Mouse (Mus musculus) heart, postnatal 10 days (tissue): ENCODE data around the gene Clrn3. TPM values are rescaled to one million over a fixed set of nuclear protein-coding genes. Genes with fewer than 3 reads are reported as not detected.
A peak's percentile ranks its signal among the peaks of the same experiment; 100 is the strongest.
"Not testable (repeated sequence)": the region's sequence is repeated elsewhere in the genome, so short reads cannot be mapped to it uniquely, and the experiment has no call there.

Experiments used
- DNase-seq, 2 experiments: peaks; one replicate each; pipeline ENCODE4 v3.0.0; 2021
- intact Hi-C: fragments of 180-260 bp; cut with DNase I; formaldehyde crosslinking; loops from one replicate; pipeline ENCODE4 v1.15.1; 2025
- total RNA-seq, 2 experiments: library from RNA; stranded (reverse); gene quantifications; 2 replicates each; pipeline ENCODE4 v1.2.3; 2021

The Clrn3 gene
- total RNA-seq, 2 experiments from 2014 or later, result not detected

DNA sequence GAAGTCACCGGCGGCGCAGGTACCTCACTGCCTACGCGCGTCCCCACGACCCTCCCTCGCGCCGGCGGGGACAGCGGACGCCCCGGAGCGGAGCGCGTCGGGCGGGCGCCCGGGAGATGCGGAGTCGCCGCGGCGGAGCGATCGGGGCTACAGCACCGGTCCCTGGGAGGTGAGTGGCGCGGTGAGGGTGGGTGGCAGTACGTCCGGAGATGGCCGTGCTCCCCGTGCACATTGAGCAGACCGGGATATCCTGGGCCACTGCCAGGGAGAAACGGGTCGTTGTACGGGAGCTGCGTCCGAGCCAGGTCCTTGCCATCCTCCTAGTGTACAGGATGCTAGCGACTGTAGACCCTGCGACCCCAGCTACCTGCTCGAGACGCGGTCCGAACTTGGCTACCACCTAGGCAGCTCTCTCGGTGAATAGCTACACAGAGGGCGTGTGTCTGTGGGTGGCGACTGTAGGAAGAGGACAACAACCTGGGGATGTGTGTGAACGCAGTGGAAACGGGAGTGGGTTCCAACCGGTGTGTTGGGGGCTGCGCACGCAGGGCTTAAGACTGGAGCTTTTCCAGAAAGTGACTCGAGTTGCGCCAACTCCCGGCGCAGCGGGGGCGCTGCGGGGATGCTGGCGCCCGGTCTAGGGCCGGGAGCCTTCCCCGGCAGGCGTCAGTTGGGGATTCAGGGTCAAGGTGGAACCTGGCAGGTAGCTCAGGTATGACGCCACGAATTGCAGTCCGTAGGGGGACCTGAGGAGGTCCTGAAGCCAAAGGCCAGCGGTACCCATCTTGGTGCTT lies 9.7 kb upstream of the Clrn3 start:
- DNase-seq, result no peak

GRCm38 (mm10) chr7:135537341-135537901 lies 9.0 kb upstream of the Clrn3 start, which contains the start of gene Ptpre:
Gene Ptpre, plus strand, starts transcription at chr7:135537481.
- intact Hi-C loops, result loop anchor here (1.0 to 5.0 kb wide), 3 partner anchors 79 to 200 kb away; no protein-coding TSS in a partner anchor
- DNase-seq, result peak; percentile 89 to 91

More for the DNA sequence above, 9.7 kb upstream of the Clrn3 start:
- intact Hi-C loops, result loop anchor here (1.0 to 5.0 kb wide), 3 partner anchors 78 to 199 kb away; no protein-coding TSS in a partner anchor

GRCm38 (mm10) chr7:135535908-135536307 lies 7.5 kb upstream of the Clrn3 start:
- no peak for DNase-seq
- intact Hi-C loops, result loop anchor here (1.0 to 5.0 kb wide), 2 partner anchors 21 to 201 kb away; no protein-coding TSS in a partner anchor

GRCm38 (mm10) chr7:135534548-135535189 lies 6.2 kb upstream of the Clrn3 start:
- no peak for DNase-seq
- intact Hi-C loops, result loop anchor here (1.0 to 5.0 kb wide), 2 partner anchors 23 to 203 kb away; no protein-coding TSS in a partner anchor

- intact Hi-C loops, result no loop called here
- no peak for DNase-seq
Observed at GRCm38 (mm10) chr7:135529068-135529467, 614 bp upstream of the Clrn3 start.

GRCm38 (mm10) chr7:135527169-135527568 lies 1.3 kb downstream of the Clrn3 start:
- intact Hi-C loops, result no loop called here
- DNase-seq, result no peak

GRCm38 (mm10) chr7:135526574-135527152 lies 1.8 kb downstream of the Clrn3 start:
- intact Hi-C loops, result no loop called here
- DNase-seq, result no peak

GRCm38 (mm10) chr7:135524424-135524967 lies 4.0 kb downstream of the Clrn3 start:
- intact Hi-C loops, result no loop called here
- DNase-seq, result no peak

DNA sequence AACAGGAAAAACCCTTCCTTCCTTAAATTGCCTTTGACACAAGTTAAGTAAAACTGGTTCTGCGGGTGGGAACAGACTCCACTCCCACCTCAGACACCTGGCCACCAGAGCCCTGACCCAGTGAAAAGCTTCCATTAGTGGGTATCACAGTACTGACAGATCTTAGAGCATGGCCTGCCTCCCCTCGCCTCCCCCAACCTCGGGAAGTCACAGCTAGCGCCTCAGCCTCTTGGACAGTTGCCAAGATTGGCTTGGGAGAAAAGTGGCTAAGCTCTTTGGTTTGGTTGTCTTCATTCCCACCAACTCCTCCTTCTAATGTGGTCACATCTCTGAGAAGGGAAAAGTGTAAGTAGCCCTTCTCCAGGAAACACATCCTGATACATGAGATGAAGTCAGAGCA lies 4.5 kb downstream of the Clrn3 start:
- intact Hi-C loops, result no loop called here
- no peak for DNase-seq

DNA sequence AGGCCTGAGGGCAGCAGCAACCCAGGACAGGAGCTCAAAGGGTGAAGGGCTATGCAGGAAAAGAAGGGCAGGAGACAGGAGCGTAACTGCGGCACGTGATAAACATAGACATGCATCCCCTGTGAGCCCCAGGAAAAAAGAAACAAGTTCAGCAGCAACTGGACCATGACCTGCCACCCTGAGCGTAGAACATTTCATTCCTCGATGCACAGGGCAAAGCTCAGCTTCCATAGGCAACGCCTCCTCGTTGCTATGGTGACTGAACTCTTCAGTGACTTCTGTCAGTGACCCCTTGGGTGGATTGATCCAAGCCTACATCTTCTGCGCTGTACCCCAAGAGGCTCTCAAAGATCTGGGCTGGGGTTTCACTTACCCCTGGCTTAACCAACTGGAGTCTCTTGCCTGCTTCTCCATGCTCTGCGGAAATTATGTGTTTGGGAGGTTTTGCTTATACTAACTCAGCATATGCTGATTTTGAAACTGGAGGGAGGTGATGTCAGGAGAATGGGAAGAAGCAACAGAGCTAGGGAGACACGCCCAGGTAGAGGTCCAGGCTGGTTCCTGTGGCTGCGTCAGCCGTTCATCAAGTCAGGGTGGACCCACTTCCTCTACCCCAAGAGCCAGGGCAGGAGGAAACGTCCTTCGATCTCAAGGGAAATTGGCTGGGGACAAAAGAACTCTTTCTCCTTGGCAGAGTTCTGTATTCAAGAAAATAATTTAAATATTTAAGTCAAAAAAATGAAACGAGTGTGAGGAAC lies 6.5 kb downstream of the Clrn3 start:
- intact Hi-C loops, result no loop called here
- DNase-seq, result no peak

GRCm38 (mm10) chr7:135520241-135520640 lies 8.2 kb downstream of the Clrn3 start:
- intact Hi-C loops, result no loop called here
- DNase-seq, result no peak

DNA sequence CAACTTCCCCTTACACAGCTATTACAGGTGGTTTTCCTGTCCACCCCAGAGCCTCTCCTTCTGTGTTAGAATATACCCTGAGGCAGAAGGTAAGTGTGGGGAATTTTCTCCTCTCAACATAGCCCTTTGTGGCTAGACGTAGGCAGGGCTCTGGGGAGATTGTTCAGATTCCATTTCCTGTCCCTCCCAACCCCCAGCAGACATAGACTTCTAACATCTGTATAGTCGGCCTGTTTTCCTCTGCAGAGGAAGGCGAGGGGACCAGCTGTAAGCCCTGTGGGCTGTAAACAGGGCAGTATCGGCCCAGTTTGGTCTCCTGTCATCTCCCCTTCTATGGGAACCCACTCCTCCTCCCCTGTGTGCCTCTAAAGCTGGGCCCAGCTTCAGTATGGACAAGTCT lies 11.3 kb downstream of the Clrn3 start:
- intact Hi-C loops, result no loop called here
- DNase-seq, result no peak

DNA sequence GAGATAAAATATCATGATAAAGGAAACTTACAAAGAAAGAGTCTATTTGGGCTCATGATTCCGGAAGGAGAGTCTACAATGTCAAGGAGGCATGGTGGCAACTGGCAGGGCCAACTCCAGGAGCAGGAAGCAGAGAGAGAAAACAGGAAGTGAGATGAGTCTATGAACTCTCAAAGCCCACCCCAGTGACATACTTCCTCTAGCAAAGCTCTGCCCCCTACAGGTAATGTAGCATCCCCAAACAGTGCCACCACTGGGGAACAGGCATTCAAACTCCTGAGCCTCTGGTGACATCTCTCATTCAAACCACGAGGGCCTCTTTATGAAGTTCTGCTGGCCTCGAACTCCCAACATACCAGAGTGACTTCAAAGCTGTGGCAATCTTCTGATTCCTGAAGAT lies 16.7 kb downstream of the Clrn3 start:
- intact Hi-C loops, result no loop called here
- no peak for DNase-seq

DNA sequence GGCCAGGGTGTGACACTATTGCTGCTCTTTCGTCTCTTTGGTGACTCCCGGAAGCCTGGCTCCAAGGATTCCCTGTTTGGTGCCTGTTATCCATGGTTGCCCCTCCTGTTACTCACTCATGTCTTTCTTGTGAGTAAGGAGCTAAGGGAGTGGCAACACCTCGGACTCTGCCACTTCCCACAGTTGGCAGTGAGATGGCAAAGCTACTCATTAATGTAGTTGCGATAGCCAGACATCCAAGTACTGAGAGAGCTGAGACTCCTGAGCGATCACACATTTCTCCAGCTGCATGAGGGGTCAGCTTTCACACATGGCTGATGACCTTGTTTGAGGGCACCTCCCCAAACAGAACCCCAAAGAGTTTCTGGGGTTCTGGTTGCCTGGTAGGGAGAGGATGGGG lies 18.0 kb downstream of the Clrn3 start:
- intact Hi-C loops, result no loop called here

GRCm38 (mm10) chr7:135509272-135509671 lies 19.2 kb downstream of the Clrn3 start:
- intact Hi-C loops, result no loop called here
- no peak for DNase-seq

More for the DNA sequence above, 18.0 kb downstream of the Clrn3 start:
- no peak for DNase-seq

- intact Hi-C loops, result no loop called here
- no peak for DNase-seq
Observed at GRCm38 (mm10) chr7:135508602-135509001, 19.9 kb downstream of the Clrn3 start.

GRCm38 (mm10) chr7:135506506-135506905 lies 21.9 kb downstream of the Clrn3 start:
- DNase-seq, intact Hi-C loops: not testable (repeated sequence)

GRCm38 (mm10) chr7:135499403-135499802 lies 29.1 kb downstream of the Clrn3 start:
- intact Hi-C loops, result no loop called here
- no peak for DNase-seq

DNA sequence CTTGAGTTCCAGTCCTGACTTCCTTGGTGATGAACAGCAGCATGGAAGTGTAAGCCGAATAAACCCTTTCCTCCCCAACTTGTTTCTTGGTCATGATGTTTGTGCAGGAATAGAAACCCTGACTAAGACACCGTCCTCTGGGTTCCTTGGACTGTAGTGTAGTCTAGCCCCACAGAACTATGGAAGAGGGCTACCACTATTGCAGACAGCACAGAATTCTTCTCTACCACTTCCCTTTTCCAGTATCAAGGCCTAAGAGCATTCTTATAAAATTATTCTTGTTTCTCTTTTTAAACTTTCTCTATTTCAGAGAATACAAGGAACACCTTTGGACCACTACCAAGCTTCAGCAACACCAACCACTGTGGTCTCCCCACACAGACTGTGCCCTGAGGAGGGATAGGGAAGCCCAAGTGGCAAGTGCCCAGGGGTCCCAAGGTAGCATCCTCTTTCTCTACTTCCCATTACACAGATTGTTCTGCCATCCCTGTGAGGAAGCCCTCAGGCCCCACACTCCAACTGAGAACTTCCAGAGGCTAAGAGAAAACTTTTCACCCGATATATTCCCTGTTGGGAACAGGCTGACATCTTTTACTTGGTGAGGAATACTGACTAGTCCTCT lies 29.8 kb downstream of the Clrn3 start:
- intact Hi-C loops, result no loop called here

GRCm38 (mm10) chr7:135495303-135495702 lies 33.2 kb downstream of the Clrn3 start:
- no peak for DNase-seq

More for the DNA sequence above, 29.8 kb downstream of the Clrn3 start:
- DNase-seq, result no peak

More at GRCm38 (mm10) chr7:135495303-135495702, 33.2 kb downstream of the Clrn3 start:
- intact Hi-C loops, result loop anchor here (2.0 kb wide), 1 partner anchor 135 kb away; no protein-coding TSS in a partner anchor
